Mouse (Mus musculus): ENCODE data around the gene Nat14. TPM values are rescaled to one million over a fixed set of nuclear protein-coding genes. Genes with fewer than 3 reads are reported as not detected.

Nat14 gene
- polyA plus RNA-seq, 1 experiment from 2014 or later, result 4.0 TPM

DNA sequence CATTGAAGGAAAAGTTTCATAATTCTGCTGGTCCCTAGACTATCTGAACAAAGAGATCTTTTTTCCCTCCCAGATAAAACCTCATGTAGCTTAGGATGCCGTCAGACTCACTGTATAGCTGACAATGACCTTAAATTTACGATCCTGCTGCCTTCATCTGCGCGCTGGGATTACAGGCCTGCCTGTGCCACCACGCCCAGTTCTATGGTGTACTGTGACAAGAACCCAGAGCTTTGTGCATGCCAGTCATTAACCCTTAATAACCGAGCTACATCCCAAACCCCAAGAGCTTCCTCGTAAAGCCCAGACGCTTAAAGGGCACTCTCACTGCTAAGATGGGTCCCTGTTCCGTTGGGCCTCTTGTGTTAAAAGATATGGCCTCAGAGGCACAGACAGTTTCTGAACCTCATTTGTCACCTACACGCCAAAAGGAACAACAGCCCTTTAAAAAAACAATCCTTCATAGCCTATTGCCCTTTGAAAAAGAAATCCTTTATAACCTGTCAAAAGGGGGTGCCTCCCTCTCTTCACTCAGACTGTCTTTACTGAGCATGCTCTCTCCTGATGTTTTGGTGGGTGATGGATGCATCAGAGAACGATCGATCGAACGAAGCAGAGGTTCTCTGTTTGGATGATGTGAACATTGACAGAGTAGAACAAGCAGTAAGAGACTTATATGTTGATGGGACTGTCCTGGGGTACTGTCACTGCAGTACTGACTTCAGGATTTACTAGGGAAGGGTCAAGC lies 6.0 kb upstream of the Nat14 start:
- peak overlapping the region; percentile 72 for H3K4me2 ChIP-seq (ENCODE audit: low read depth, low read length)
- peaks cover 17% of the 10 kb centered on the region; the same call in 1 of the 2 replicates for H3K36me3 ChIP-seq (ENCODE audit: control insufficient read depth, insufficient read depth, low read length)
- WGBS, result 9% methylated on average over 14 of the region's 14 CpGs
- H3K4me1 ChIP-seq (ENCODE audit: control insufficient read depth, insufficient read depth, low read length), result peaks cover 9% of the 10 kb centered on the region
- H3K4me3 ChIP-seq (replicated peaks; ENCODE audit: low read length), result peak overlapping the region; percentile 58
- H3K27me3 ChIP-seq (ENCODE audit: control insufficient read depth, insufficient read depth, low read length), result no peaks in the 10 kb centered on the region
- H3K9me3 ChIP-seq (replicated peaks; ENCODE audit: control insufficient read depth, low read length), result no peaks in the 10 kb centered on the region
- ATAC-seq (ENCODE audit: insufficient read depth, low FRiP score), result peak; percentile 35; the same call in 1 of the 2 replicates
- H3K27ac ChIP-seq (ENCODE audit: low read length), result peak overlapping the region; percentile 95
- peak overlapping the region; percentile 93 for H3K9ac ChIP-seq (ENCODE audit: low read length)

- Histone ChIP-seq H3K4me2 (ENCODE audit: low read depth, low read length) (no peak overlapping the region), H3K9me3 (replicated peaks; ENCODE audit: control insufficient read depth, low read length) (no peaks in the 10 kb centered on the region), H3K36me3 (ENCODE audit: control insufficient read depth, insufficient read depth, low read length) (peaks cover 18% of the 10 kb centered on the region; the same call in 1 of the 2 replicates), H3K27me3 (ENCODE audit: control insufficient read depth, insufficient read depth, low read length) (no peaks in the 10 kb centered on the region), H3K9ac (ENCODE audit: low read length) (no peak overlapping the region), H3K27ac (ENCODE audit: low read length) (no peak overlapping the region), H3K4me3 (replicated peaks; ENCODE audit: low read length) (no peak overlapping the region), H3K4me1 (ENCODE audit: control insufficient read depth, insufficient read depth, low read length) (peaks cover 14% of the 10 kb centered on the region)
- 90% methylated on average over 2 of the region's 2 CpGs for WGBS
- ATAC-seq (ENCODE audit: insufficient read depth, low FRiP score), result no peak
These were observed 4.3 kb upstream of the Nat14 start for GRCm38 (mm10) chr7:4917494-4917893.

DNA sequence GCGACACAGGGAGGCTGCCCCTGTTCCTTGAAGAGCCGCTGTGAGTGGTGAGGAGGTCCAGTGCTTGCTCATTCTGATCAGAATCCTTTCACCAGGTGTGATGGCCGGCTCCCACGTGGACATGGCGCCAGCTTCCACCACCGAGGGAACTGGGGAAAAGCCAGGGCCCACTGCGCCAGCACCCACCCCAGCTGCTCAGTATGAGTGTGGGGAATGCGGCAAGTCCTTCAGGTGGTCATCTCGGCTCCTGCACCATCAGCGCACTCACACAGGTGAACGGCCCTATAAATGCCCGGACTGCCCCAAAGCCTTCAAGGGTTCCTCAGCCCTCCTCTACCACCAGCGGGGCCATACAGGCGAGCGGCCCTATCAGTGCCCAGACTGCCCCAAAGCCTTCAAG lies 3.1 kb upstream of the Nat14 start:
- Histone ChIP-seq H3K9me3 (replicated peaks; ENCODE audit: control insufficient read depth, low read length) (no peaks in the 10 kb centered on the region), H3K27me3 (ENCODE audit: control insufficient read depth, insufficient read depth, low read length) (no peaks in the 10 kb centered on the region), H3K4me1 (ENCODE audit: control insufficient read depth, insufficient read depth, low read length) (peaks cover 26% of the 10 kb centered on the region), H3K4me3 (replicated peaks; ENCODE audit: low read length) (no peak overlapping the region), H3K9ac (ENCODE audit: low read length) (no peak overlapping the region), H3K4me2 (ENCODE audit: low read depth, low read length) (no peak overlapping the region), H3K27ac (ENCODE audit: low read length) (no peak overlapping the region), H3K36me3 (ENCODE audit: control insufficient read depth, insufficient read depth, low read length) (peaks cover 18% of the 10 kb centered on the region; the same call in 1 of the 2 replicates)
- WGBS, result 94% methylated on average over 15 of the region's 15 CpGs
- no peak for ATAC-seq (ENCODE audit: insufficient read depth, low FRiP score)

- H3K9ac ChIP-seq (ENCODE audit: low read length), result no peak overlapping the region
- no peak for ATAC-seq (ENCODE audit: insufficient read depth, low FRiP score)
- no peaks in the 10 kb centered on the region for H3K9me3 ChIP-seq (replicated peaks; ENCODE audit: control insufficient read depth, low read length)
- WGBS, result 83% methylated on average over 19 of the region's 21 CpGs
- H3K4me2 ChIP-seq (ENCODE audit: low read depth, low read length), result no peak overlapping the region
- H3K4me3 ChIP-seq (replicated peaks; ENCODE audit: low read length), result no peak overlapping the region
- no peak overlapping the region for H3K27ac ChIP-seq (ENCODE audit: low read length)
- H3K4me1 ChIP-seq (ENCODE audit: control insufficient read depth, insufficient read depth, low read length), result peaks cover 30% of the 10 kb centered on the region
- H3K27me3 ChIP-seq (ENCODE audit: control insufficient read depth, insufficient read depth, low read length), result no peaks in the 10 kb centered on the region
- H3K36me3 ChIP-seq (ENCODE audit: control insufficient read depth, insufficient read depth, low read length), result peaks cover 18% of the 10 kb centered on the region; the same call in 1 of the 2 replicates
These were observed 2.7 kb upstream of the Nat14 start for GRCm38 (mm10) chr7:4919096-4919495.

DNA sequence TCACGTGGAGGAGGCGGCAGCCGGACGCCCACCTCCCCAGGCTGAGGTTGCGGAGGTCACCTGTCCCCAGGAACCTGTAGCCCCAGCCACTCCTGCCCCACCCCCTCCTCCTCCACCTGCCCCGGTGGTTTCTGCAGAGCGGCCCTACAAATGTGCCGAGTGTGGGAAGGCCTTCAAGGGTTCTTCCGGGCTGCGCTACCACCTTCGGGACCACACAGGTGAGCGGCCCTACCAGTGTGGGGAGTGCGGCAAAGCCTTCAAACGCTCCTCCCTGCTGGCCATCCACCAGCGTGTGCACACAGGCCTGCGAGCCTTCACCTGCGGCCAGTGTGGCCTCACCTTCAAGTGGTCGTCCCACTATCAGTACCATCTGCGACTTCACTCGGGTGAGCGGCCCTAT lies 1.9 kb upstream of the Nat14 start:
- H3K9ac ChIP-seq (ENCODE audit: low read length), result no peak overlapping the region
- no peak overlapping the region for H3K27ac ChIP-seq (ENCODE audit: low read length)
- H3K4me1 ChIP-seq (ENCODE audit: control insufficient read depth, insufficient read depth, low read length), result peaks cover 36% of the 10 kb centered on the region
- no peaks in the 10 kb centered on the region for H3K27me3 ChIP-seq (ENCODE audit: control insufficient read depth, insufficient read depth, low read length)
- WGBS, result 87% methylated on average over 21 of the region's 21 CpGs
- H3K36me3 ChIP-seq (ENCODE audit: control insufficient read depth, insufficient read depth, low read length), result peaks cover 18% of the 10 kb centered on the region; the same call in 1 of the 2 replicates
- ATAC-seq (ENCODE audit: insufficient read depth, low FRiP score), result no peak
- no peak overlapping the region for H3K4me2 ChIP-seq (ENCODE audit: low read depth, low read length)
- H3K4me3 ChIP-seq (replicated peaks; ENCODE audit: low read length), result no peak overlapping the region
- H3K9me3 ChIP-seq (replicated peaks; ENCODE audit: control insufficient read depth, low read length), result no peaks in the 10 kb centered on the region

DNA sequence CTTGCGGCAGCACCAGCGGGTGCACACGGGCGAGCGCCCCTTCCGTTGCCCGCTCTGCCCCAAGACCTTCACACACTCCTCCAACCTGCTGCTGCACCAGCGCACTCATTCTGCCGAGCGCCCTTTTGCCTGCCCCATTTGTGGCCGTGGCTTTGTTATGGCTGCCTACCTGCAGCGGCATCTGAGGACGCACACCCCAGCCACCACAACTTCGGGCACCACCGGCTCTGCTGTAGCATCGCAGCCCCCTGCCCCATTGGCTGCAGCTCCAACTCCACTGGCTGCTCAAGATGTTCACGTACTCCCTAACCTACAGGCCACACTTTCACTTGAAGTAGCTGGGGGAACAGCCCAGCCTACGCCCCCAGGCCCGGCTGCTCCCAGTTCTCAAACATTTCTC lies 1.3 kb upstream of the Nat14 start:
- no peaks in the 10 kb centered on the region for H3K27me3 ChIP-seq (ENCODE audit: control insufficient read depth, insufficient read depth, low read length)
- H3K27ac ChIP-seq (ENCODE audit: low read length), result no peak overlapping the region
- H3K4me1 ChIP-seq (ENCODE audit: control insufficient read depth, insufficient read depth, low read length), result peaks cover 40% of the 10 kb centered on the region
- no peak for ATAC-seq (ENCODE audit: insufficient read depth, low FRiP score)
- H3K36me3 ChIP-seq (ENCODE audit: control insufficient read depth, insufficient read depth, low read length), result peaks cover 18% of the 10 kb centered on the region; the same call in 1 of the 2 replicates
- H3K9me3 ChIP-seq (replicated peaks; ENCODE audit: control insufficient read depth, low read length), result no peaks in the 10 kb centered on the region
- no peak overlapping the region for H3K4me2 ChIP-seq (ENCODE audit: low read depth, low read length)
- no peak overlapping the region for H3K9ac ChIP-seq (ENCODE audit: low read length)
- no peak overlapping the region for H3K4me3 ChIP-seq (replicated peaks; ENCODE audit: low read length)
- 89% methylated on average over 19 of the region's 19 CpGs for WGBS

- H3K9ac ChIP-seq (ENCODE audit: low read length), result no peak overlapping the region; the same call in 1 of the 2 replicates
- WGBS, result 65% methylated on average over 23 of the region's 23 CpGs
- H3K27ac ChIP-seq (ENCODE audit: low read length), result peak overlapping the region; percentile 36; the same call in 1 of the 2 replicates
- H3K4me2 ChIP-seq (ENCODE audit: low read depth, low read length), result no peak overlapping the region
- peaks cover 42% of the 10 kb centered on the region for H3K4me1 ChIP-seq (ENCODE audit: control insufficient read depth, insufficient read depth, low read length)
- no peak for ATAC-seq (ENCODE audit: insufficient read depth, low FRiP score)
- no peaks in the 10 kb centered on the region for H3K9me3 ChIP-seq (replicated peaks; ENCODE audit: control insufficient read depth, low read length)
- peaks cover 18% of the 10 kb centered on the region; the same call in 1 of the 2 replicates for H3K36me3 ChIP-seq (ENCODE audit: control insufficient read depth, insufficient read depth, low read length)
- H3K4me3 ChIP-seq (replicated peaks; ENCODE audit: low read length), result no peak overlapping the region
- no peaks in the 10 kb centered on the region for H3K27me3 ChIP-seq (ENCODE audit: control insufficient read depth, insufficient read depth, low read length)
These were observed 628 bp upstream of the Nat14 start for GRCm38 (mm10) chr7:4920976-4921823.

- Histone ChIP-seq H3K27ac (ENCODE audit: low read length) (peak overlapping the region; percentile 7), H3K9ac (ENCODE audit: low read length) (peak overlapping the region; percentile 58), H3K4me3 (replicated peaks; ENCODE audit: low read length) (peak overlapping the region; percentile 35), H3K36me3 (ENCODE audit: control insufficient read depth, insufficient read depth, low read length) (peaks cover 18% of the 10 kb centered on the region; the same call in 1 of the 2 replicates), H3K4me1 (ENCODE audit: control insufficient read depth, insufficient read depth, low read length) (peaks cover 45% of the 10 kb centered on the region), H3K4me2 (ENCODE audit: low read depth, low read length) (peak overlapping the region; percentile 62), H3K27me3 (ENCODE audit: control insufficient read depth, insufficient read depth, low read length) (no peaks in the 10 kb centered on the region), H3K9me3 (replicated peaks; ENCODE audit: control insufficient read depth, low read length) (no peaks in the 10 kb centered on the region)
- under 1% methylated on average over 14 of the region's 14 CpGs for WGBS
- no peak for ATAC-seq (ENCODE audit: insufficient read depth, low FRiP score)
These were observed 680 bp downstream of the Nat14 start for GRCm38 (mm10) chr7:4922508-4922907.

All from stomach, embryonic 16.5 days (tissue).